Mouse (Mus musculus) MN1 (cell line): ENCODE measurements around the gene Vmn1r231.

Experiments used
- DNase-seq: peaks from one replicate; pipeline ENCODE4 v3.0.0-alpha.2; 2016; ENCODE audit warnings: low spot score

The Vmn1r231 gene

GRCm38 (mm10) chr17:20904991-20905390, at the start of gene Vmn1r231:
Gene Vmn1r231, minus strand, starts transcription at chr17:20905091.
- DNase-seq: no peak

GRCm38 (mm10) chr17:20946636-20947035, 41.7 kb upstream of the Vmn1r231 start:
- no peak for DNase-seq

GRCm38 (mm10) chr17:20946026-20946565, 41.2 kb upstream of the Vmn1r231 start:
- peak; percentile 29 for DNase-seq

- DNase-seq: peak; percentile 100
These were observed 40.3 kb upstream of the Vmn1r231 start, which contains the start of gene Ppp2r1a for GRCm38 (mm10) chr17:20944985-20945891. Gene Ppp2r1a, plus strand, starts transcription at chr17:20945311.

- peak; percentile 46 for DNase-seq
These were observed 39.3 kb upstream of the Vmn1r231 start for GRCm38 (mm10) chr17:20944226-20944625.

- no peak for DNase-seq
These were observed 14.7 kb upstream of the Vmn1r231 start, which contains the start of gene Vmn1r232 for GRCm38 (mm10) chr17:20919614-20920013. Gene Vmn1r232, minus strand, starts transcription at chr17:20919714.

GRCm38 (mm10) chr17:20840144-20840543, 64.7 kb downstream of the Vmn1r231 start, which contains the start of gene Vmn1r230:
Gene Vmn1r230, plus strand, starts transcription at chr17:20840444.
- no peak for DNase-seq
